Comparison of ENCODE assay signal across 9 mouse cellular contexts in genomic region chr5:90222937-90223336, GRCm38 (mm10). TPM values are rescaled to one million over a fixed set of nuclear protein-coding genes. Genes with fewer than 3 reads are reported as not detected.
A peak's percentile ranks its signal among the peaks of the same experiment; 100 is the strongest.
DNase-seq lines count a peak whose midpoint lies in the region; ATAC-seq and TF ChIP-seq lines count a peak whose summit lies in the region.
"Had no signal": no experiment of that assay in that cellular context is flagged by ENCODE, and none has a peak within 500 bp of the region (broad histone marks: within the 10 kb centered on the region; RNA-seq: fewer than 3 reads in every experiment).

No protein-coding gene starts in this region.

- H3K4me3 ChIP-seq in cerebellum, adult 2 months (replicated peaks; ENCODE audit: insufficient read depth, low read depth, low read length) = peak overlapping the region; percentile 94
- H3K4me3 ChIP-seq in testis, adult 2 months (ENCODE audit: control insufficient read depth, low read depth, low read length) = peak overlapping the region; percentile 43
- H3K4me3 ChIP-seq in limb, embryonic 12.5 days (replicated peaks) = peak overlapping the region; percentile 79
- peak overlapping the region; percentile 76 for H3K4me3 ChIP-seq in stomach, postnatal 0 days (ENCODE audit: low read depth, low read length)

- H3K36me3 ChIP-seq in testis, adult 2 months (ENCODE audit: control insufficient read depth, insufficient read depth, low read length) = peaks cover 1% of the 10 kb centered on the region; the same call in 1 of the 2 replicates
- H3K36me3 ChIP-seq in limb, embryonic 12.5 days = peaks cover 52% of the 10 kb centered on the region
- peaks cover 9% of the 10 kb centered on the region; the same call in 1 of the 2 replicates for H3K36me3 ChIP-seq in stomach, postnatal 0 days (ENCODE audit: control insufficient read depth, insufficient read depth, low read length)

- no peak for ATAC-seq in limb, embryonic 12.5 days (ENCODE audit: insufficient number of reproducible peaks, insufficient read depth, low FRiP score, low TSS enrichment, low read depth)
- no peak for ATAC-seq in stomach, postnatal 0 days (ENCODE audit: low FRiP score, low TSS enrichment)

- H3K9ac ChIP-seq in limb, embryonic 12.5 days (replicated peaks) = peak overlapping the region; percentile 83
- peak overlapping the region; percentile 88 for H3K9ac ChIP-seq in stomach, postnatal 0 days (ENCODE audit: low read length)

- no peak overlapping the region for H3K27ac ChIP-seq in cerebellum, adult 2 months (ENCODE audit: insufficient read depth, low read length)
- H3K27ac ChIP-seq in testis, adult 2 months (ENCODE audit: control insufficient read depth, insufficient read depth, low read depth, low read length) = peak overlapping the region; percentile 30; the same call in 1 of the 2 replicates
- no peak overlapping the region for H3K27ac ChIP-seq in limb, embryonic 12.5 days
- H3K27ac ChIP-seq in stomach, postnatal 0 days (replicated peaks) = no peak overlapping the region

- H3K9me3 ChIP-seq in limb, embryonic 12.5 days = no peaks in the 10 kb centered on the region
- no peaks in the 10 kb centered on the region for H3K9me3 ChIP-seq in stomach, postnatal 0 days (ENCODE audit: control insufficient read depth, low read length)

- no peak for TF ChIP-seq POLR2A in cerebellum, adult 2 months (IDR thresholded peaks at IDR 0.05; ENCODE audit: borderline replicate concordance, insufficient read depth, low read length)
- TF ChIP-seq POLR2A in testis, adult 2 months (IDR thresholded peaks at IDR 0.05; ENCODE audit: control insufficient read depth, low read depth, low read length) = no peak

- peaks cover 7% of the 10 kb centered on the region; the same call in 1 of the 2 replicates for H3K4me1 ChIP-seq in cerebellum, adult 2 months (ENCODE audit: control insufficient read depth, insufficient read depth, low read length)
- H3K4me1 ChIP-seq in testis, adult 2 months (ENCODE audit: control insufficient read depth, insufficient read depth, low read length) = peaks cover 5% of the 10 kb centered on the region; the same call in 1 of the 2 replicates
- peaks cover 6% of the 10 kb centered on the region for H3K4me1 ChIP-seq in limb, embryonic 12.5 days (replicated peaks)
- H3K4me1 ChIP-seq in stomach, postnatal 0 days (replicated peaks; ENCODE audit: control insufficient read depth, insufficient read depth) = 0 out of 2 replicates have a peak, but pooled peaks cover 2% of the 10 kb centered on the region

- 21% methylated on average over 3 of the region's 3 CpGs for WGBS in cerebellum, adult 2 months
- 21% methylated on average over 3 of the region's 3 CpGs for WGBS in limb, embryonic 12.5 days
- WGBS in stomach, postnatal 0 days = 31% methylated on average over 3 of the region's 3 CpGs

- no peak for TF ChIP-seq CTCF in cerebellum, adult 2 months (IDR thresholded peaks at IDR 0.05; ENCODE audit: borderline replicate concordance, insufficient read depth, low read depth, low read length)
- TF ChIP-seq CTCF in testis, adult 2 months (IDR thresholded peaks at IDR 0.05; ENCODE audit: control insufficient read depth, insufficient read depth, insufficient replicate concordance, low read depth, low read length) = no peak
- no peak for TF ChIP-seq CTCF in stomach, postnatal 0 days (IDR thresholded peaks at IDR 0.05; ENCODE audit: low read depth)

- H3K27me3 ChIP-seq in cerebellum, adult 2 months (ENCODE audit: control insufficient read depth, insufficient read depth, low read length) = no peaks in the 10 kb centered on the region
- no peaks in the 10 kb centered on the region for H3K27me3 ChIP-seq in testis, adult 2 months (ENCODE audit: control insufficient read depth, insufficient read depth, low read length)
- no peaks in the 10 kb centered on the region for H3K27me3 ChIP-seq in limb, embryonic 12.5 days
- H3K27me3 ChIP-seq in stomach, postnatal 0 days (ENCODE audit: control insufficient read depth, insufficient read depth, low read length) = no peaks in the 10 kb centered on the region

- TF ChIP-seq EP300 in stomach, postnatal 0 days (optimal IDR thresholded peaks at IDR 0.05) = no peak

- peak in 1 of 2 experiments; percentile 12 for DNase-seq in cerebellum, adult 2 months
- DNase-seq in cerebellum, adult 18-20 months = no peak
- no peak for DNase-seq in testis, postnatal 10 days (ENCODE audit: low spot score)
- DNase-seq in stomach, postnatal 0 days (ENCODE audit: low spot score) = no peak
- DNase-seq in spleen, adult 12 weeks (ENCODE audit: low spot score) = no peak
- no peak for DNase-seq in adrenal gland, postnatal 4 days (ENCODE audit: low spot score in 2 of 2)
- DNase-seq: spleen, adult 18-20 months had no signal

- H3K4me2 ChIP-seq in limb, embryonic 12.5 days = peak overlapping the region; percentile 68
- peak overlapping the region; percentile 82 for H3K4me2 ChIP-seq in stomach, postnatal 0 days (replicated peaks; ENCODE audit: low read depth)

RNA-seq across cellular contexts. Expression of gene Cox18, which starts 0.9 kb away (rescaled TPM):
- 35.7 and 36.2 TPM in 2 replicates for polyA plus RNA-seq in cerebellum, adult 2 months (2012; rRNA removed)
- 15.3 and 16.3 TPM in 2 replicates for polyA plus RNA-seq in testis, adult 2 months (2012; rRNA removed)
- 34.4 and 35.9 TPM in 2 replicates for polyA plus RNA-seq in limb, embryonic 12.5 days (2016; fragmentation: Nextera tagmentation; extraction: Ambion mirVana)
- polyA plus RNA-seq in stomach, postnatal 0 days (2015; fragmentation: Nextera tagmentation; extraction: Ambion mirVana) = 20.9 and 24.0 TPM in 2 replicates
- 10 to 100 TPM; 42.8 to 47.2 TPM for total RNA-seq in adrenal gland, postnatal 4 days (2021)

Comparison
In these comparisons a context has a peak if more than half of its experiments do, and no peak if none do; other contexts are left out.
1. H3K4me3 ChIP-seq: peak in every context shown above with its lines; median percentile 94 in cerebellum, adult 2 months; 79 in limb, embryonic 12.5 days; 76 in stomach, postnatal 0 days; 43 in testis, adult 2 months.